Mouse (Mus musculus) forebrain, embryonic 14.5 days (tissue): ENCODE measurements at regions not wholly inside any gene's neighbourhood (a gene's known extent, or its start where the extent isn't known, plus 50 kb on each side); places are given as distances from the start of the nearest gene placed in this dataset.

Experiments used
- ATAC-seq: fragments of 200-750 bp; cut with Nextera tagmentation; 2 replicates; pipeline ENCODE4 v1.8.0; 2017; ENCODE audit warnings: mild to moderate bottlenecking, moderate library complexity
- DNase-seq: peaks from one replicate; pipeline ENCODE4 v3.0.0-alpha.2; 2015; ENCODE audit warnings: low spot score
- H3K27ac ChIP-seq: fragments of 300-500 bp; sonication (generic); 2 replicates; pipeline ENCODE4 v1.5.1; 2014; ENCODE audit warnings: low read depth, mild to moderate bottlenecking, control low read depth, low read length, moderate library complexity
- H3K27me3 ChIP-seq: fragments of 300-500 bp; sonication (generic); replicated peaks from 2 replicates; pipeline ENCODE4 v1.6.1; 2014; ENCODE audit warnings: low read length, control low read depth, mixed read lengths; ENCODE audit not compliant: control insufficient read depth, insufficient read depth
- H3K36me3 ChIP-seq: fragments of 300-500 bp; sonication (generic); 2 replicates; pipeline ENCODE4 v1.6.1; 2014; ENCODE audit warnings: low read length, control low read depth; ENCODE audit not compliant: control insufficient read depth, insufficient read depth
- H3K4me1 ChIP-seq: fragments of 300-500 bp; sonication (generic); 2 replicates; pipeline ENCODE4 v1.6.1; 2014; ENCODE audit warnings: antibody characterized with exemption, low read length, control low read depth; ENCODE audit not compliant: control insufficient read depth, insufficient read depth
- H3K4me2 ChIP-seq: fragments of 300-500 bp; sonication (generic); 2 replicates; pipeline ENCODE4 v1.6.1; 2014; ENCODE audit warnings: mild to moderate bottlenecking, control low read depth, low read length
- H3K4me3 ChIP-seq: fragments of 300-500 bp; sonication (generic); 2 replicates; pipeline ENCODE4 v1.5.1; 2014; ENCODE audit warnings: low read depth, low read length, control low read depth
- H3K9ac ChIP-seq: fragments of 300-500 bp; sonication (generic); 2 replicates; pipeline ENCODE4 v1.6.1; 2014; ENCODE audit warnings: mild to moderate bottlenecking, low read length, control low read depth, moderate library complexity
- H3K9me3 ChIP-seq: fragments of 300-500 bp; sonication (generic); replicated peaks from 2 replicates; pipeline ENCODE4 v1.6.1; 2016; ENCODE audit warnings: low read length, control low read depth, mixed read lengths; ENCODE audit not compliant: control insufficient read depth
- WGBS: fragments of 180-500 bp; shearing (Covaris S2); extraction: QIAGEN DNeasy Blood & Tissue Kit; methylation state at CpG from one replicate; pipeline ENCODE4 v1.1.7; 2014; 5-methylcytosine and 5-hydroxymethylcytosine counted together

DNA sequence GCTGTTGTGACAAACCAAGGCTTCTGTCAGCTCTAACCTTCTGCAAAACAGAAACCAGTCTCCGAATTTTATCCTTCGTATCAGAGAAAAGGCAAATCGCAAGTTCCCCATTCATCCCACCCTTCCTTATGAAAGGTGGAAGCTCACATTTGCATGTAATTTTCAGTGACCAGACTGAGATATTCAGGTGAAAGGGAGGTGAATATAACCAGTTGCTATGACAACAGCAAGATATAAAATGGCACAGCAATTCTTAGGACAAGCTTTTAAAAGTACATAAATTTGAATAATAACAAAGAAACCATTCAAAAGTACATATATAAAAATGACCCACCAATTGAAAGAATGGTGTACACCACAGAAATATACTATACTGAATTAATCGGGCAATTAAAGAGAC, 375.4 kb downstream of the Rps29 start:
- DNase-seq (no peak), ATAC-seq (no peak)
- Histone ChIP-seq H3K9ac (no peak overlapping the region), H3K27me3 (no peaks in the 10 kb centered on the region), H3K9me3 (no peaks in the 10 kb centered on the region), H3K4me1 (no peaks in the 10 kb centered on the region), H3K36me3 (no peaks in the 10 kb centered on the region), H3K4me2 (no peak overlapping the region), H3K4me3 (no peak overlapping the region), H3K27ac (no peak overlapping the region)
- 88% methylated on average over 4 of the region's 4 CpGs for WGBS

DNA sequence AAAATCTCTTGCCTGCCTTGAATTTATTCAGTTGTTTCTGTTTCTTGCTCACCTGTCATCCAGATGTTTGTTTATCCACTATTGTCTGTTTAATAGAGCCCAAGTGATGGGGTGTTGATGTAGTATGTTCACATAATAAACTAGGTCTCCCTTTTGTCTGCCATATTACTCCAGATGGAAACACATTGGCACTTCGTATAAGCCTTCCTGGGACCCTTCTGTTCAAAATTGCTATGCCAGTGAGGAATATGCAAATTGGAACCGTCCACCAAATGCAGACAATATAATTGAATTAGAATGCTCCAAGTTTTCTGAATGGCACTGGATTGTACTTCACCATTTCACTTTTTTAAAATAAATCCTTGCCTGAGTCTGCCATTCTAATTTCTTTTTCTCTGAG, 383.5 kb downstream of the Rps29 start:
- peak; percentile 90 for ATAC-seq
- peak; percentile 81 for DNase-seq
- Histone ChIP-seq H3K4me1 (no peaks in the 10 kb centered on the region), H3K36me3 (no peaks in the 10 kb centered on the region), H3K27me3 (no peaks in the 10 kb centered on the region), H3K4me3 (no peak overlapping the region), H3K9ac (no peak overlapping the region), H3K9me3 (no peaks in the 10 kb centered on the region), H3K27ac (no peak overlapping the region), H3K4me2 (no peak overlapping the region)
- 15% methylated on average over 2 of the region's 2 CpGs for WGBS

DNA sequence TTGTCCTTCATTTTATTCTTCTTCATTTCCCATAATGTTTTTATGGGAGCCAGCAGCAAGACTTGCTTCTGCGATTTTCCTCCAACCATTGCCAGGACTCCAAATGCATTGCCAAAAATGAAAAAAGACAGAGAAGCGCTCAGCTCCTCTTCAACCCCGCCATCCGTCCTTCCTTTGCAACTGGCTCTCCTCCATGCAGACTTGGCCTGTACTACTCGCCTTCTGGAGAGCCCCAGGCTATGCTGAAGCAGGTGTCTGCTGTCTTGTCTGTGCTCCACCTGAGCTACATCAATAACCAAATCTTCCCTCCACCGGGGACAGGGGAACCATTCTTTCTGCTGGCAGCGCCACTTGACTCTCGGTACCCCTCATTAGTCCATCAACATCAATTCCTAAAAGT, 384.2 kb downstream of the Rps29 start:
- H3K4me3 ChIP-seq: no peak overlapping the region
- WGBS: 76% methylated on average over 8 of the region's 8 CpGs
- H3K9ac ChIP-seq: no peak overlapping the region
- DNase-seq (peak; percentile 52), ATAC-seq (peak; percentile 76)
- H3K27ac ChIP-seq: no peak overlapping the region
- no peaks in the 10 kb centered on the region for H3K4me1 ChIP-seq
- no peaks in the 10 kb centered on the region for H3K27me3 ChIP-seq
- no peak overlapping the region for H3K4me2 ChIP-seq
- no peaks in the 10 kb centered on the region for H3K36me3 ChIP-seq
- no peaks in the 10 kb centered on the region for H3K9me3 ChIP-seq

DNA sequence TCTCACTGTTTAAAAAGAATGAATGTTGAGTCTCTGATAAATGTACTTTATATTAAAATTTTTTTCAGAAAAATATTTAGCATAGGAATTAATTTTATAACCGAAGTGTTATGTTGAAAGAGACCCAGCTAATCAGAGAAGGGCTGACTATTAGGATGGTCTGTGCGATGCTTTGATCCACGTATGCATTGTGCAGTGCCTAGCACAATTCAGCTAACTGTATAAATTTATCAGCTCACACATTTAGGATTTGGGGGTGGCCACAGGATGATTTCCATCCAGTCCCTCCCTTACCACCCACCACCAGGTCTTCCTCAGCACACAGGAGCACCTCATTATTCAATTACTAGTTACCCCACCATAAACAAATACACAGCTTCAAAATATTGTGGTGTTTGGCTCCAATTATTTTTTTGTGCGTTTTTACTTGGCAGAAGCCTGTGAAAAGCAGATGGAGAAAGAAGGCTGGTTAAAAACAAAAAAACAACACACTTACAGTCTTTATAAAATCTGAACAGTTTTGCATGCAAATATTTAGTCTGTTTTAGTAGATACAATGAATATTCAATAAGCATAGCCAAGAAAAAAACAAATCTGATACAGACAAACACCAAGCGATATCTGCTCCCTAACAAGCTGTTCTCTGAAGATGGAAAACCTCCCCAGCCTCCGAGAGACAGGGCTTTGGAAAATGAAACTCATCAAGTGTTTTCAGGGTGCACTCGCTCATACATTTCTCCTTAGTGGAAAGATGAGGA, 400.5 kb downstream of the Rps29 start:
- no peaks in the 10 kb centered on the region for H3K36me3 ChIP-seq
- DNase-seq: peak; percentile 69
- no peak overlapping the region for H3K4me2 ChIP-seq
- 77% methylated on average over 7 of the region's 7 CpGs for WGBS
- no peak overlapping the region for H3K27ac ChIP-seq
- no peaks in the 10 kb centered on the region for H3K9me3 ChIP-seq
- H3K4me3 ChIP-seq: no peak overlapping the region
- H3K9ac ChIP-seq: no peak overlapping the region
- no peaks in the 10 kb centered on the region for H3K27me3 ChIP-seq
- no peaks in the 10 kb centered on the region for H3K4me1 ChIP-seq
- ATAC-seq: peak; percentile 62; the same call in 1 of the 2 replicates

DNA sequence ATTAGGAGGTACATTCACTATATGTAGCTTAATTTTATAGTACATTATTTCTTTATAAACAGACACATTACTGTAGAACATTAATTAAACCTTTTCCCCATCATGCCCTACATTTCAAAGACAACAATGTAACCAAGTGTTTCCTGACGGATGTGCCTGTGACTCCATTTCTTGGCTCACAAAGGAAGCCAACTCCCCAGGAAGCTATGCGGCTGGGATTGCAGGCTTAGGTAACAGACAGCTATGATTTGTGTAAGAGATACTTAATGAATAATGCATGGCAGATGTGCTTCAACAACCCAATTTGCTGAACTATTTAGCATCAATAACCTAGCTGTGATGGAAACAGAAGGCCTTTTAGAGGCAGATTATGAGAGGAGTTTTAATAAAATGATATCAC, 430.1 kb downstream of the Rps29 start:
- DNase-seq: peak; percentile 49

DNA sequence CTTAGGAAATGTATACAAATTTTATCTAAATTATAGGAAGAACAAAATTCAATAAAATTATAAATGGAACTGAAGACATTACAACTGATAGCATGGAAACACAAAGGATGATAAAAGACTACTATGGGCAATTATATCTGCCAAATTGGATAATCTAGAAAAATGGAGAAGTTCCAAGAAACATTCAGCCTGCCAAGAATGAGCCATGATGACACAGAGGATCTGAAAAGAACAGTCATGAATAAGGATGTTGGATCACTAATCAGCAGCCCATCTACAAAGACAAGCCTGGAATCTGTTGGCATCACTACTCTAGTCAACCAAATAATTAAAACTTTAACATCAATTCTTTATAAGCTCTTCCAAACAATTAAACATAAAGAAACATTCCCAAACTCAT, 440.0 kb downstream of the Rps29 start:
- H3K4me3 ChIP-seq: no peak overlapping the region
- H3K4me1 ChIP-seq: no peaks in the 10 kb centered on the region
- H3K36me3 ChIP-seq: no peaks in the 10 kb centered on the region
- no peak for ATAC-seq
- no peaks in the 10 kb centered on the region for H3K9me3 ChIP-seq
- no peak overlapping the region for H3K27ac ChIP-seq
- no peak overlapping the region for H3K4me2 ChIP-seq
- H3K9ac ChIP-seq: no peak overlapping the region
- DNase-seq: peak; percentile 46
- no peaks in the 10 kb centered on the region for H3K27me3 ChIP-seq

More for the DNA sequence above, 430.1 kb downstream of the Rps29 start:
- no peaks in the 10 kb centered on the region for H3K36me3 ChIP-seq
- no peak overlapping the region for H3K4me3 ChIP-seq
- no peak overlapping the region for H3K27ac ChIP-seq
- 0 out of 2 replicates have a peak, but pooled peaks have one; percentile 18 for ATAC-seq
- H3K4me2 ChIP-seq: no peak overlapping the region
- H3K9ac ChIP-seq: no peak overlapping the region
- H3K9me3 ChIP-seq: no peaks in the 10 kb centered on the region
- WGBS: 25% methylated on average over 2 of the region's 2 CpGs
- H3K4me1 ChIP-seq: no peaks in the 10 kb centered on the region
- H3K27me3 ChIP-seq: no peaks in the 10 kb centered on the region

DNA sequence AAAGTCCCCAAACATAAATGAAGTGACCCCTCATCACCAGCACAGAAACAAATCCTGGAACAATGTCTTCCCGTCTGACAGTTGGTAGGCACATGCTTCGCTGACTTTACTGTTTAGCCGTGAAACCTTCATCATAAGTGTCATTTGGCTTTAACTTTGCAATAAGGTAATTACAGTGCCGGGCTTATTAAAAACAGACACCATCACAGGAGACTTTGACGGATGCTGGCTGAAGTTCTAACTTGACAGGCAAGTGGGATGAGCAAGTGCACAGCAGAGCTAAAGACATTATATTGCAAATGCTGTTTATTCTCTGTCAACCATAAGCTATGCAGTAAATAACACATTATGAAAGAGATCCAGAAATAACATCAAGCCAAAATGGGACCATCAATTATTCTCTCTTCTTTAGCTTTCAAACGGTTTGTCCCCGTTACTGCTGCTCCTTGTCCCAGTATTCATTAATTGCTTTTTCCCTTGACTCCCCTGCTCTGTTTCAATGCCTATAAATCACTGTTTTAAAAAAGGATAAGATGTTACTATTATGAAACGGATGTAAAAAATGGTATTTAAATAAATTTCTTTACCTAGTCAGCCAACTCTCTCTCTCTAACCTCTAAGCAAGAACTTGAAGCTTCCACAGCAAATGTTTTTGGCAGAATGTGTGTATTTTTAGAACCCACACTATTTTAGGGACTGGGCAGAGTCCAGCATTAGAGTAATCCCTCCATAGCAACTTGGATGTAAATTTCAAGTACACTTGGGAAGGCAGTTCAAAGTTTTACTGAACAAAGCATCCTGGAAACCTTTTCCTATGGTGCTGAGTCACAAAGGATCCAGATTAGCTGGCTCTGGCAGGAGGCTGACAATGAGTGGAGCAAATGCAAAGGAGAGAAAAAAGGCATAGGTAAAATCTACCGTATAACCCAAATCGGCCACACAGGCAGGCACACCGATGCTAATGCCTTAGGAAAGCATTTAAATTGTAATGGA, 464.4 kb downstream of the Rps29 start:
- no peaks in the 10 kb centered on the region for H3K9me3 ChIP-seq
- peak; percentile 80 for ATAC-seq
- no peak overlapping the region for H3K4me2 ChIP-seq
- 39% methylated on average over 11 of the region's 11 CpGs for WGBS
- H3K9ac ChIP-seq: no peak overlapping the region
- H3K27ac ChIP-seq: 0 out of 2 replicates have a peak overlapping the region, but pooled peaks have one; percentile 14
- no peaks in the 10 kb centered on the region for H3K36me3 ChIP-seq
- peak; percentile 66 for DNase-seq
- H3K4me3 ChIP-seq: no peak overlapping the region
- H3K4me1 ChIP-seq: no peaks in the 10 kb centered on the region; the same call in 1 of the 2 replicates
- H3K27me3 ChIP-seq: no peaks in the 10 kb centered on the region

DNA sequence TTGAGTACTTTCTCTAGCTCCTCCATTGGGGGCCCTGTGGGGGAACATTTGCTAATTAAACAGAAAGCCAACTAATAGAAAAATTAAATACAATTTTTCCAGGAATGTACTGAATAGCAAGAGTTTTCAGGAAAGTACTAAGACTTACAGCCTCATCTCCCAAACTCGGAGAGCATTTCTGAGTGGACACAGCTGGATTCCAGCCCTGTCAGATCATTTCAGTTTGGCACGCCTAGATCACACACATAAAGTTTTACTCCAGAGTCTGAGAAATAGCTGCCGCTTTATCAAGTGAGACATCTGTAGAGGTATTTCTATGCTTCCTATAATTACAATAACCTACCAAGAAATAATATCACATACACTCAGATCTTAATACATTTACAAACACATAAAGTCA, 470.7 kb downstream of the Rps29 start:
- no peak overlapping the region for H3K4me3 ChIP-seq
- 86% methylated on average over 3 of the region's 3 CpGs for WGBS
- H3K27ac ChIP-seq: no peak overlapping the region
- H3K36me3 ChIP-seq: no peaks in the 10 kb centered on the region
- no peaks in the 10 kb centered on the region for H3K4me1 ChIP-seq
- H3K4me2 ChIP-seq: no peak overlapping the region
- ATAC-seq (no peak), DNase-seq (no peak)
- H3K27me3 ChIP-seq: no peaks in the 10 kb centered on the region
- H3K9ac ChIP-seq: no peak overlapping the region
- no peaks in the 10 kb centered on the region for H3K9me3 ChIP-seq

DNA sequence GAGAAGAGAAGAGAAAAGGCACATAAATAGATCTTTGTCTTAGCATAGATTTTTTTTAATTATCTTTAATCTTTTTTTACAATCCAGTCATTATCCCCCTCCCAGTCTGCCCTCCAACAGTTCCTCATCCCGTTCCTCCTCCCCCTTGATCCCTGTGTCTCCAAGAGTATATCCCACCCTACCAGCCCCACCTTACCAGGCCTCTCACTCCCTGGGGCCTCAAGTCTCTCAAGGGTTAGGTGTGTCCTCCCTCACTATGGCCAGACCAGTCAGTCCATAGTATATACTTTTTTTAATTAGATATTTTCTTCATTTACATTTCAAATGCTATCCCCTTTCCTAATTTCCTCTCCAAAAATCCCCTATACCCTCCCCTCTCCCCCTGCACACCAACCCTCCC, 475.1 kb downstream of the Rps29 start:
- Histone ChIP-seq H3K4me1 (no peaks in the 10 kb centered on the region), H3K36me3 (no peaks in the 10 kb centered on the region), H3K9ac (no peak overlapping the region), H3K9me3 (no peaks in the 10 kb centered on the region), H3K27me3 (no peaks in the 10 kb centered on the region), H3K27ac (no peak overlapping the region), H3K4me3 (no peak overlapping the region), H3K4me2 (no peak overlapping the region)
- WGBS: 29% methylated on average over 1 of the region's 1 CpGs
- DNase-seq: no peak
- no peak for ATAC-seq
